ENCODE assay signal across 9 mouse cellular contexts in the genomic region with DNA sequence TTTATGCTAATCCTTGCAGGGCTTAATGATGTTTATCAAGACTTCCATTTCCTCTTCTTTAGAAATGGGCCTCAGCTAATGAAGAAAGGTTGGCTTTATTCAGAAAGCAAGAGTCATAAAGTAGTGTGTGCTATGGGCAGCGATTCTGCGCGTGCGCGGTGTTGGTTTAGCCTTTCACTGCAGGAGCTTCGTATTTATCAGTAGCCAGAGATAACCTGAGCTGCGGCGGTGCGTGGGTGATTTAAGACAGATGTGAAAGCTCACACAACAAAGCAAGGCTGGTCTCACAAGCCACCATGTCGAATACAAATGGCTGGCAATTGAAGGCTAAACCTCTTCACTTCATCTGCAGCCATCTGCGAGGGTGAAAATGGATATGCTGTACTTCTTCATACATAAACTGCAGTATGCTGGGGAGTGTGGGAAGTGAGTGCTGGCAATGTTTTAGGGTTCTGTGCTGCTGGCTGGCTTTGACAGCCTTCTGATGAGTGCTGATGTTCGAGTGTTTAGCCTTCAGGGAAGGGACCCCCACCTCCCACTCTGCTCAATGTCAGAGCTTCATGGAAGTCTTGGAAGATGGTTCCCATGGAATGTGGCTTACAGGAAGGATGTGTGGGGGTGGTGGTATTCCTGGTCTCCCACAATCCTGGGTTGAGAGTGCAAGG.
DNase-seq lines count a peak whose midpoint lies in the region; ATAC-seq and TF ChIP-seq lines count a peak whose summit lies in the region.
"Had no signal": no experiment of that assay in that cellular context is flagged by ENCODE, and none has a peak within 500 bp of the region (broad histone marks: within the 10 kb centered on the region; RNA-seq: fewer than 3 reads in every experiment).

No protein-coding gene starts in this region.

- H3K36me3 ChIP-seq in liver, embryonic 12.5 days = peaks cover 9% of the 10 kb centered on the region
- H3K36me3 ChIP-seq in liver, postnatal 0 days (replicated peaks; ENCODE audit: insufficient read depth, low read length) = peaks cover 3% of the 10 kb centered on the region; the same call in 1 of the 2 replicates
- H3K36me3 ChIP-seq in hindbrain, embryonic 12.5 days = 0 out of 2 replicates have a peak, but pooled peaks cover 3% of the 10 kb centered on the region
- H3K36me3 ChIP-seq in midbrain, postnatal 0 days (ENCODE audit: insufficient read depth, low read length) = no peaks in the 10 kb centered on the region

- no peak overlapping the region for H3K9ac ChIP-seq in liver, embryonic 12.5 days
- H3K9ac ChIP-seq in liver, postnatal 0 days (replicated peaks) = no peak overlapping the region
- no peak overlapping the region for H3K9ac ChIP-seq in hindbrain, embryonic 12.5 days
- no peak overlapping the region for H3K9ac ChIP-seq in midbrain, postnatal 0 days (replicated peaks; ENCODE audit: low read length, poor library complexity, severe bottlenecking)

- H3K27me3 ChIP-seq in liver, embryonic 12.5 days (replicated peaks) = no peaks in the 10 kb centered on the region
- no peaks in the 10 kb centered on the region for H3K27me3 ChIP-seq in liver, postnatal 0 days (ENCODE audit: insufficient read depth, low read length)
- H3K27me3 ChIP-seq in hindbrain, embryonic 12.5 days = no peaks in the 10 kb centered on the region
- no peaks in the 10 kb centered on the region for H3K27me3 ChIP-seq in midbrain, postnatal 0 days (ENCODE audit: insufficient read depth, low read length)

- no peak for TF ChIP-seq EP300 in liver, postnatal 0 days (IDR thresholded peaks at IDR 0.05; ENCODE audit: low read depth)

- no peak overlapping the region for H3K4me2 ChIP-seq in liver, embryonic 12.5 days
- no peak overlapping the region for H3K4me2 ChIP-seq in liver, postnatal 0 days (ENCODE audit: low read depth, low read length)
- no peak overlapping the region for H3K4me2 ChIP-seq in hindbrain, embryonic 12.5 days (replicated peaks)
- no peak overlapping the region for H3K4me2 ChIP-seq in midbrain, postnatal 0 days (ENCODE audit: low read depth, low read length, poor library complexity, severe bottlenecking)

- WGBS in liver, embryonic 12.5 days (ENCODE audit: insufficient replicate concordance) = 72% methylated on average over 12 of the region's 12 CpGs
- WGBS in liver, postnatal 0 days (ENCODE audit: insufficient replicate concordance) = 81% methylated on average over 12 of the region's 12 CpGs
- 70% methylated on average over 12 of the region's 12 CpGs for WGBS in hindbrain, embryonic 12.5 days
- 63% methylated on average over 12 of the region's 12 CpGs for WGBS in midbrain, postnatal 0 days

- ATAC-seq in liver, embryonic 12.5 days = 0 out of 2 replicates have a peak, but pooled peaks have one; percentile 2
- ATAC-seq in liver, postnatal 0 days = no peak
- ATAC-seq in hindbrain, embryonic 12.5 days (ENCODE audit: low FRiP score) = no peak
- no peak for ATAC-seq in midbrain, postnatal 0 days (ENCODE audit: low FRiP score)

- H3K9me3 ChIP-seq in liver, embryonic 12.5 days (replicated peaks) = no peaks in the 10 kb centered on the region
- H3K9me3 ChIP-seq in liver, postnatal 0 days (ENCODE audit: low read length) = no peaks in the 10 kb centered on the region
- no peaks in the 10 kb centered on the region for H3K9me3 ChIP-seq in hindbrain, embryonic 12.5 days (replicated peaks)
- H3K9me3 ChIP-seq in midbrain, postnatal 0 days (ENCODE audit: low read length) = no peaks in the 10 kb centered on the region

- intact Hi-C loops in gastrocnemius, adult 2 months (cut with DNase I) = loop anchor here (5.0 kb wide), 1 partner anchor 71 kb away; no protein-coding TSS in a partner anchor

- no peak for TF ChIP-seq CTCF in gastrocnemius, adult 2 months (IDR thresholded peaks at IDR 0.05)
- TF ChIP-seq CTCF in liver, postnatal 0 days (IDR thresholded peaks at IDR 0.05; ENCODE audit: low read depth) = no peak
- no peak for TF ChIP-seq CTCF in midbrain, postnatal 0 days (IDR thresholded peaks at IDR 0.05)

- no peak overlapping the region for H3K4me3 ChIP-seq in gastrocnemius, adult 2 months
- H3K4me3 ChIP-seq in liver, embryonic 12.5 days = no peak overlapping the region
- no peak overlapping the region for H3K4me3 ChIP-seq in liver, postnatal 0 days (ENCODE audit: low read depth, low read length)
- no peak overlapping the region for H3K4me3 ChIP-seq in hindbrain, embryonic 12.5 days
- H3K4me3 ChIP-seq in midbrain, postnatal 0 days (ENCODE audit: low read depth, low read length) = no peak overlapping the region

- peaks cover 7% of the 10 kb centered on the region; the same call in 1 of the 2 replicates for H3K4me1 ChIP-seq in liver, embryonic 12.5 days
- peaks cover 7% of the 10 kb centered on the region; the same call in 1 of the 2 replicates for H3K4me1 ChIP-seq in liver, postnatal 0 days (ENCODE audit: insufficient read depth)
- peaks cover 19% of the 10 kb centered on the region for H3K4me1 ChIP-seq in hindbrain, embryonic 12.5 days
- no peaks in the 10 kb centered on the region for H3K4me1 ChIP-seq in midbrain, postnatal 0 days (ENCODE audit: insufficient read depth, low read length)

- peak overlapping the region; percentile 78 for H3K27ac ChIP-seq in gastrocnemius, adult 2 months
- no peak overlapping the region for H3K27ac ChIP-seq in liver, embryonic 12.5 days
- H3K27ac ChIP-seq in liver, postnatal 0 days (ENCODE audit: low read depth) = no peak overlapping the region
- peak overlapping the region; percentile 69; the same call in 1 of the 2 replicates for H3K27ac ChIP-seq in hindbrain, embryonic 12.5 days
- H3K27ac ChIP-seq in midbrain, postnatal 0 days (ENCODE audit: low read depth, low read length) = no peak overlapping the region

- no peak for DNase-seq in gastrocnemius, adult 2 months
- DNase-seq in gastrocnemius, postnatal 10 days = no peak
- DNase-seq in liver, postnatal 0 days = no peak
- DNase-seq in midbrain, postnatal 0 days (ENCODE audit: low spot score) = peak; percentile 59
- DNase-seq in spleen, postnatal 10 days (ENCODE audit: low spot score in 2 of 2) = no peak
- DNase-seq in urinary bladder, postnatal 36 days (ENCODE audit: low spot score in 2 of 2) = no peak
- DNase-seq: adrenal gland, adult 2 months had no signal

Comparison
In these comparisons a context has a peak if more than half of its experiments do, and no peak if none do; other contexts are left out.
1. H3K27ac ChIP-seq: peak in gastrocnemius, adult 2 months (single experiment) and hindbrain, embryonic 12.5 days (single experiment); none in liver, embryonic 12.5 days (single experiment), liver, postnatal 0 days (single experiment) and midbrain, postnatal 0 days (single experiment).